Mouse (Mus musculus): Measurements from ENCODE around the gene Glce. TPM values are rescaled to one million over a fixed set of nuclear protein-coding genes. Genes with fewer than 3 reads are reported as not detected.

The Glce gene
- polyA plus RNA-seq, 1 experiment from 2014 or later: 10.8 TPM

DNA sequence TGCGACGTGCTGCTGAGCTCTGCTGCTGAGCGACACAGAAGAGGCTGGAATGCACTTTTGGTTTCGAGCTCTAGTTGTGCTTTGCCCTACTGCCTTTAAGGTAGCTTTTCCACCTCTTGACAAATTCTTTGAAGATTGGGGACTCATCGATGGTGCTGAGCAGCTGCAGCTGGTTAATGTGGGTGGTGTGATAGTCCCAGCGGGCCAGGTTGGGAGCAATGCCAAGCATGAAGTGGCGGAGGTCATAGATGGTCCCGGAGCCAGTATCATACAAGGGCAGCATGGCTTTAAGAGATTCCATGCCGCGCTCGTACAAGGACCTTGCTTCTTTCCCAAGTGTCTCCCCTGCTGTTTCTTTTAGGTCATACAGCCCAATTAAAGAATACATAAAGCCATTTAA is 62.5 kb downstream of the Glce start:
- Histone ChIP-seq H3K27me3 (ENCODE audit: control insufficient read depth, insufficient read depth, low read length) (no peaks in the 10 kb centered on the region), H3K4me2 (replicated peaks; ENCODE audit: low read depth) (no peak overlapping the region), H3K27ac (replicated peaks) (no peak overlapping the region), H3K4me1 (replicated peaks; ENCODE audit: control insufficient read depth, insufficient read depth) (no peaks in the 10 kb centered on the region), H3K4me3 (ENCODE audit: low read depth, low read length) (no peak overlapping the region), H3K36me3 (ENCODE audit: control insufficient read depth, insufficient read depth, low read length) (no peaks in the 10 kb centered on the region), H3K9me3 (ENCODE audit: control insufficient read depth, low read length) (no peaks in the 10 kb centered on the region), H3K9ac (ENCODE audit: low read length) (no peak overlapping the region)
- no peak for ATAC-seq (ENCODE audit: low FRiP score, low TSS enrichment)
- WGBS: 87% methylated on average over 11 of the region's 11 CpGs
- TF ChIP-seq CTCF (IDR thresholded peaks at IDR 0.05; ENCODE audit: low read depth) (no peak), EP300 (optimal IDR thresholded peaks at IDR 0.05) (no peak)
- DNase-seq (ENCODE audit: low spot score): no peak

DNA sequence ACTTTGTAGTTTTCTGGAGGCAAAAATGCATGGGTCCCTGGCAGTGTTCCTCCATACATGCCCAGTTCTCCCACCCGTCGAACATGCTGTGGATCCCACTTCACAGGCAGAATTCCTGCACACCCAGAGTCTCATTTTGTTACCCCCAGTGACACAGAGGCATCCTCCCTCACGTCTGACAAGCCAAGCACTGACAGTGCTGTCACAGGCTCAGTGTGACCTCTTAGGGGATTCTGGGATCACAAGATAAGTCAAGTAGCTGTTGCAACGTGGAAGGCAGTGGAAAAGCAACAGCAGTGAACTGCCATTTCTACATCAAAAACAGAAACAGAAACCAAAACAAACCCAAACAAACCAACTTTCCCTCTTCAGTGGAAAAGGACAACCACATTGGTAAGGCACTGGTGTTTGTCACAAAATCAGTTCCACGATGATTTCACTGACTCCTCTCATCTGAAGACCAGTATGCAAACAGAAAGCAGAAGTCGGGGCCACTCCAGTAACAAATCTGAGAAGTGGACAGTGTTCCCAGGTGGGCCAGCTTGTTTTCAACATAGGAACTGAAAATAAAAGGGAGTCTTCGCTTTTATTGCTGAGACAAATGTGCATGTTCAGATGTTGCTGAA is 64.5 kb downstream of the Glce start:
- ATAC-seq (ENCODE audit: low FRiP score, low TSS enrichment) (no peak), DNase-seq (ENCODE audit: low spot score) (no peak)
- no peaks in the 10 kb centered on the region for H3K9me3 ChIP-seq (ENCODE audit: control insufficient read depth, low read length)
- 72% methylated on average over 7 of the region's 7 CpGs for WGBS
- H3K36me3 ChIP-seq (ENCODE audit: control insufficient read depth, insufficient read depth, low read length): no peaks in the 10 kb centered on the region
- H3K27ac ChIP-seq (replicated peaks): no peak overlapping the region
- no peak overlapping the region for H3K4me2 ChIP-seq (replicated peaks; ENCODE audit: low read depth)
- H3K27me3 ChIP-seq (ENCODE audit: control insufficient read depth, insufficient read depth, low read length): no peaks in the 10 kb centered on the region
- TF ChIP-seq EP300 (optimal IDR thresholded peaks at IDR 0.05) (no peak), CTCF (IDR thresholded peaks at IDR 0.05; ENCODE audit: low read depth) (no peak)
- H3K4me1 ChIP-seq (replicated peaks; ENCODE audit: control insufficient read depth, insufficient read depth): no peaks in the 10 kb centered on the region
- no peak overlapping the region for H3K4me3 ChIP-seq (ENCODE audit: low read depth, low read length)
- H3K9ac ChIP-seq (ENCODE audit: low read length): no peak overlapping the region

DNA sequence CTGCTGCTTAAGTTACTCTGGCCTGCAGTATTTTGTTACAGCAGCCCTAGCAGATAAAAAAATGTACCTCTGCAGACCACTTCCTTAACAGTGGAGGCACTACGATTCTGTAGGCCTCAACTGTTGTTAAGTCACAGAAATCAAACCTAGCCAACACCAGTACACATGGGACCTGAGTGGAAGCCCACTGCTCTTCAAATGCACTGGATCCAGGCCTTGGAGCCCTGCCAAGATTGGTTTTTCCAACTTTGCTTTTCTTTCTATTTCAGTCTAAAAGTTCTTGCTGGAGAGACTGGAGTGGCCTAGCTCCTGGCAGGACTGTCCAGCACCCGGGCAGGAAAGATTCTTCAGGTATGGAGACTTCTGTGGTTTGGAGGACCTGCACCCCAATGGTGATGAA is 66.2 kb downstream of the Glce start:
- no peak overlapping the region for H3K4me2 ChIP-seq (replicated peaks; ENCODE audit: low read depth)
- ATAC-seq (ENCODE audit: low FRiP score, low TSS enrichment) (no peak), DNase-seq (ENCODE audit: low spot score) (no peak)
- no peaks in the 10 kb centered on the region for H3K9me3 ChIP-seq (ENCODE audit: control insufficient read depth, low read length)
- no peaks in the 10 kb centered on the region for H3K27me3 ChIP-seq (ENCODE audit: control insufficient read depth, insufficient read depth, low read length)
- WGBS: 85% methylated on average over 2 of the region's 2 CpGs
- no peak overlapping the region for H3K9ac ChIP-seq (ENCODE audit: low read length)
- H3K4me3 ChIP-seq (ENCODE audit: low read depth, low read length): no peak overlapping the region
- TF ChIP-seq EP300 (optimal IDR thresholded peaks at IDR 0.05) (no peak), CTCF (IDR thresholded peaks at IDR 0.05; ENCODE audit: low read depth) (no peak)
- no peak overlapping the region for H3K27ac ChIP-seq (replicated peaks)
- H3K4me1 ChIP-seq (replicated peaks; ENCODE audit: control insufficient read depth, insufficient read depth): no peaks in the 10 kb centered on the region
- no peaks in the 10 kb centered on the region for H3K36me3 ChIP-seq (ENCODE audit: control insufficient read depth, insufficient read depth, low read length)

DNA sequence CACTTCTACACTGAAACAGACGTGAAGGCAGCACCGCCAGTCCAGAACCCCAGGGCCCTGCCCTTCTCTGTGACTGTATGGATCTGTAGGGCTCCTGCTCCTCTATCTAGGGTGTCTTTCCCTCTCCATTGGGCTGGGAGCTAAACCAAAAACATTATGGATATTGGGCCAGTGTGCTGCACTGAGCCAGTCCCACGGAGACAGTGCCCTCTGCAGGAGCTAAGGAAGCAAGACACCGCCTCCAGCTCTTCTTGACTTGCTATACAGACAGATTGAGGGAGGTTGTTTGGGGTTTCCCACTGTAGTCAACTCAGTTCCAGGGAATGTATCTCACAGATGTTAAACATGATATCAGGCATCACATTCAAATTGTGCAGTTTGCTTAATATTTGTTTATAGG is 71.7 kb downstream of the Glce start:
- WGBS: 47% methylated on average over 4 of the region's 4 CpGs

DNA sequence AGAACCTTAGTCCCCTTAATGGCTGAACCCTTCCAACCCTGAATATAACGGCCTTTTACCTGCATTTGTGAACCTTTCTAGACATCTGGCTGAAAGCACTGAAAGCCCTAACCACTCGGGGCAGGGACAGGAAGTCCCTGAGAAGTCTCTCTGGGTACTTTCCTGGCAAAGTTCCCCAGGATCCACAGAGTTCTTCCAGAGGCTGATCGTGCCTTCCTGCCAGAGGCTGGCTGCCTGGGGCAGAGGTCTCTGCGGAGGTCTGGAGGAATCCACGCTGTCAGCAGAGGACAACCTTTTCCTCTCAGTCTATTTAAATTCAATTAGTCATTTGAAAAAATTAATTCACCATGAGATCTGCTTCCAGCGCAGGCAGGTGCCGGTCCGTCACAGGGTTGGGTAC is 73.3 kb downstream of the Glce start:
- 68% methylated on average over 8 of the region's 8 CpGs for WGBS
- Histone ChIP-seq H3K4me3 (ENCODE audit: low read depth, low read length) (no peak overlapping the region), H3K27me3 (ENCODE audit: control insufficient read depth, insufficient read depth, low read length) (no peaks in the 10 kb centered on the region), H3K9me3 (ENCODE audit: control insufficient read depth, low read length) (no peaks in the 10 kb centered on the region), H3K27ac (replicated peaks) (no peak overlapping the region), H3K4me1 (replicated peaks; ENCODE audit: control insufficient read depth, insufficient read depth) (no peaks in the 10 kb centered on the region), H3K36me3 (ENCODE audit: control insufficient read depth, insufficient read depth, low read length) (no peaks in the 10 kb centered on the region), H3K4me2 (replicated peaks; ENCODE audit: low read depth) (no peak overlapping the region), H3K9ac (ENCODE audit: low read length) (no peak overlapping the region)
- TF ChIP-seq EP300 (optimal IDR thresholded peaks at IDR 0.05): no peak
- no peak for TF ChIP-seq CTCF (IDR thresholded peaks at IDR 0.05; ENCODE audit: low read depth)
- ATAC-seq (ENCODE audit: low FRiP score, low TSS enrichment): no peak
- no peak for DNase-seq (ENCODE audit: low spot score)

More for the DNA sequence above, 71.7 kb downstream of the Glce start:
- Histone ChIP-seq H3K27me3 (ENCODE audit: control insufficient read depth, insufficient read depth, low read length) (no peaks in the 10 kb centered on the region), H3K4me1 (replicated peaks; ENCODE audit: control insufficient read depth, insufficient read depth) (no peaks in the 10 kb centered on the region), H3K4me3 (ENCODE audit: low read depth, low read length) (no peak overlapping the region), H3K27ac (replicated peaks) (no peak overlapping the region), H3K9ac (ENCODE audit: low read length) (no peak overlapping the region), H3K4me2 (replicated peaks; ENCODE audit: low read depth) (no peak overlapping the region), H3K36me3 (ENCODE audit: control insufficient read depth, insufficient read depth, low read length) (no peaks in the 10 kb centered on the region), H3K9me3 (ENCODE audit: control insufficient read depth, low read length) (no peaks in the 10 kb centered on the region)
- peak; percentile 40 for DNase-seq (ENCODE audit: low spot score)
- peak; percentile 58 for ATAC-seq (ENCODE audit: low FRiP score, low TSS enrichment)
- TF ChIP-seq EP300 (optimal IDR thresholded peaks at IDR 0.05) (no peak), CTCF (IDR thresholded peaks at IDR 0.05; ENCODE audit: low read depth) (peak; percentile 86)

DNA sequence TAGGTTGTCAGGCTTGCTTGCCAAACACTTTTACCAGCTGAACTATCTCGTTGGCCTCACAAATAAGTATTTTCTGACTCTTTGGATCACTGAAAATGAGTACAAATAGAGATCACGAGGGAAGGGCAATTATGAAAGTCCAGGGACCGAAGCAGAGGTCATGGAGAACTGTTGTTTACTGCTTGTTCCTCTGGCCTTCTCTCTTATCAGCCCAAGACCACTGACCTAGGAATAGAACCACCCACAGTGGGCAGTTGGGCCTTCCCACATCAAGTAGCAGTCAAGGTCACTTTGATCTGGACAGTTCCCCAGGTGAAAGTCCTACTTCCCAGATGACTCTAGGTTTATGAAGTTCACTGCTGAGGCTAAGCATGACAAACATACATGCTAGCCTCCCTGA is 80.3 kb downstream of the Glce start:
- Histone ChIP-seq H3K9me3 (ENCODE audit: control insufficient read depth, low read length) (no peaks in the 10 kb centered on the region), H3K9ac (ENCODE audit: low read length) (no peak overlapping the region), H3K4me1 (replicated peaks; ENCODE audit: control insufficient read depth, insufficient read depth) (no peaks in the 10 kb centered on the region), H3K4me2 (replicated peaks; ENCODE audit: low read depth) (no peak overlapping the region), H3K27ac (replicated peaks) (no peak overlapping the region), H3K36me3 (ENCODE audit: control insufficient read depth, insufficient read depth, low read length) (no peaks in the 10 kb centered on the region), H3K27me3 (ENCODE audit: control insufficient read depth, insufficient read depth, low read length) (no peaks in the 10 kb centered on the region), H3K4me3 (ENCODE audit: low read depth, low read length) (no peak overlapping the region)
- no peak for TF ChIP-seq CTCF (IDR thresholded peaks at IDR 0.05; ENCODE audit: low read depth)
- no peak for TF ChIP-seq EP300 (optimal IDR thresholded peaks at IDR 0.05)
- DNase-seq (ENCODE audit: low spot score): no peak
- 80% methylated on average over 3 of the region's 3 CpGs for WGBS
- ATAC-seq (ENCODE audit: low FRiP score, low TSS enrichment): no peak

All from stomach, postnatal 0 days (tissue).